Mouse (Mus musculus) C2C12 (cell line): ENCODE measurements around the gene Slc26a1. TPM values are rescaled to one million over a fixed set of nuclear protein-coding genes. Genes with fewer than 3 reads are reported as not detected.

ENCODE experiments used
- H3K27me3 ChIP-seq: one replicate; pipeline ENCODE4 v1.6.1; 2011; ENCODE audit not compliant: control insufficient read depth, insufficient read depth, insufficient read length
- H3K36me3 ChIP-seq: one replicate; pipeline ENCODE4 v1.6.1; 2011; ENCODE audit not compliant: control insufficient read depth, insufficient read depth
- H3K4me3 ChIP-seq: one replicate; pipeline ENCODE4 v1.5.1; 2011; ENCODE audit warnings: mild to moderate bottlenecking, control low read depth; ENCODE audit not compliant: poor library complexity, insufficient read depth, severe bottlenecking
- H3K79me2 ChIP-seq: one replicate; pipeline ENCODE4 v1.6.1; 2011; ENCODE audit not compliant: control insufficient read depth, insufficient read depth
- H3K79me3 ChIP-seq: one replicate; pipeline ENCODE4 v1.6.1; 2011; ENCODE audit warnings: low read depth, control low read depth
- H3ac ChIP-seq: one replicate; pipeline ENCODE3; 2011; ENCODE audit warnings: low read depth; ENCODE audit not compliant: control insufficient read depth, insufficient read length
- CEBPB ChIP-seq: IDR thresholded peaks from one replicate; pipeline ENCODE4 v1.6.1; 2011; ENCODE audit warnings: low read depth, mild to moderate bottlenecking, control low read depth, moderate library complexity
- CTCF ChIP-seq: IDR thresholded peaks from one replicate; pipeline ENCODE4 v1.5.1; 2011; ENCODE audit not compliant: control insufficient read depth, insufficient read depth, insufficient read length
- FOSL1 ChIP-seq: IDR thresholded peaks from one replicate; pipeline ENCODE4 v1.8.0; 2011; ENCODE audit warnings: mild to moderate bottlenecking, low read length; ENCODE audit not compliant: poor library complexity, insufficient read depth, severe bottlenecking
- MAX ChIP-seq: IDR thresholded peaks from one replicate; pipeline ENCODE4 v1.6.1; 2011; ENCODE audit warnings: mild to moderate bottlenecking, control low read depth
- MYOD1 ChIP-seq: IDR thresholded peaks from one replicate; pipeline ENCODE4 v1.6.1; 2011; ENCODE audit warnings: low read depth; ENCODE audit not compliant: control insufficient read depth, insufficient read length
- MYOG ChIP-seq: IDR thresholded peaks from one replicate; pipeline ENCODE4 v1.6.1; 2011; ENCODE audit not compliant: control insufficient read depth, insufficient read length; ENCODE audit errors: extremely low read depth
- USF1 ChIP-seq: IDR thresholded peaks from one replicate; pipeline ENCODE4 v1.6.1; 2011; ENCODE audit warnings: low read depth, mild to moderate bottlenecking, control low read depth, moderate library complexity
- polyA plus RNA-seq: library from polyadenylated mRNA; unstranded; fragments of >200 nt; fragmentation: generic; extraction: Trizol; gene quantifications from one replicate; pipeline ENCODE4 v1.2.1, GENCODE M21; 2012; ENCODE audit warnings: missing spikeins

Gene Slc26a1
- polyA plus RNA-seq, 1 experiment, result 0.11 TPM

GRCm38 (mm10) chr5:108658611-108659010, 16.8 kb downstream of the Slc26a1 start:
- H3K27me3 ChIP-seq, result no peaks in the 10 kb centered on the region
- peaks cover 11% of the 10 kb centered on the region for H3K36me3 ChIP-seq
- peaks cover 13% of the 10 kb centered on the region for H3K79me2 ChIP-seq
- no peak overlapping the region for H3K4me3 ChIP-seq
- TF ChIP-seq FOSL1 (no peak), CEBPB (no peak), MAX (no peak), MYOG (no peak), CTCF (no peak), USF1 (no peak), MYOD1 (no peak)
- no peak overlapping the region for H3ac ChIP-seq
- peaks cover 4% of the 10 kb centered on the region for H3K79me3 ChIP-seq

GRCm38 (mm10) chr5:108657406-108657805, 18.0 kb downstream of the Slc26a1 start:
- Histone ChIP-seq H3ac (no peak overlapping the region), H3K79me2 (peaks cover 13% of the 10 kb centered on the region), H3K27me3 (no peaks in the 10 kb centered on the region), H3K4me3 (no peak overlapping the region), H3K36me3 (peaks cover 16% of the 10 kb centered on the region), H3K79me3 (peaks cover 4% of the 10 kb centered on the region)
- TF ChIP-seq MAX, result no peak
- no peak for TF ChIP-seq MYOG
- no peak for TF ChIP-seq USF1
- no peak for TF ChIP-seq MYOD1
- no peak for TF ChIP-seq CTCF
- no peak for TF ChIP-seq FOSL1
- no peak for TF ChIP-seq CEBPB

GRCm38 (mm10) chr5:108655891-108656650, 19.3 kb downstream of the Slc26a1 start:
- peaks cover 16% of the 10 kb centered on the region for H3K36me3 ChIP-seq
- H3K4me3 ChIP-seq, result no peak overlapping the region
- no peaks in the 10 kb centered on the region for H3K27me3 ChIP-seq
- TF ChIP-seq CTCF (no peak), MYOD1 (no peak), FOSL1 (no peak), MAX (no peak), MYOG (no peak), USF1 (no peak)
- no peak overlapping the region for H3ac ChIP-seq
- H3K79me2 ChIP-seq, result peaks cover 13% of the 10 kb centered on the region
- peaks cover 4% of the 10 kb centered on the region for H3K79me3 ChIP-seq

DNA sequence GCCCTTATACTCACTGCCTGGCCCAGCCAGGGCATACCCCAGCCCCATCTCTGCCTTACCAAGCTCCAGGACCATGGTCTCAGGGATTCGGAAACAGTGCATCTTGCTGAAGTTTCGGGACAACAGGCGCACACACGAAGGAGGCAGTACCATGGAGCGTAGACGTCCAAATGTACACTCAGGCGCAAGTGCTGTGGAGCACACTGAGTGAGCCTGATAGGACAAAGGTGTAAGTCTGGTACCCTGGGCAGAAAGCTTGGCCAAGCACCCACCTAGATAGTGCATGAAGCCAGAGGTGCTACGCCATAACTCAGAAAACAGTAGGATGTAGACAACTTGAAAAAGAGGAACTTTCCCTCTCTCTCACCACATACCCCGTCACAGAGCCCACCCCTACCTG, 20.0 kb downstream of the Slc26a1 start:
- H3K79me2 ChIP-seq, result peaks cover 13% of the 10 kb centered on the region
- no peak overlapping the region for H3K4me3 ChIP-seq
- H3K79me3 ChIP-seq, result peaks cover 4% of the 10 kb centered on the region
- TF ChIP-seq MYOG (no peak), CTCF (no peak), FOSL1 (no peak), CEBPB (no peak), USF1 (no peak), MAX (no peak), MYOD1 (no peak)
- H3ac ChIP-seq, result no peak overlapping the region
- H3K27me3 ChIP-seq, result no peaks in the 10 kb centered on the region
- H3K36me3 ChIP-seq, result peaks cover 16% of the 10 kb centered on the region

DNA sequence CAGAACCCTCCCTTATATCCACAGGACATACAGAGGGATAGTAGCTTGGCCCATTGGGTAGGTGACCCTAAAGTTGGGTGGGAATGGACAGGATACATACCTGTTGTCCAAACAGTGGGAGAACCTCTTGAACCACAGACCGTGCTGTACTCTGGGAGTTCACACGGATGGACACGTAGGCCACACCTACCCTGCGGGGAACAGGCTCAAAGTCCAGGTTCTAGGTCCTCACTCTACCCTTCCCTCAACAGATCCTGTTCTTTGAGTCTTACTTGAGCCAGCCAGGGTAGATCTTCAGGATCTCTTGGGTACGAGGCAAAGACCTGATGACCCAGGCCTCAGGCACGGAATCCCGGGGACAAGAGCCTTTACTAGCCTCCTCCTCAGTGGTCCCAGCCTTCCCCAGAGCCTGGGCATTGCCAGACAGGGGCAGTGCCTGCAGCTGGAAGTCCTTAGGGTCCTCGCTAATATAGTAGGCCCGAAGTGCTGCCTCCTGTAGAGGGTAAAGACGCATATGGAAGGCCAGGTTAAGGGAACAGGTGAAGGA, 20.9 kb downstream of the Slc26a1 start:
- TF ChIP-seq CTCF (no peak), MYOG (no peak), MAX (no peak), USF1 (no peak), CEBPB (no peak), FOSL1 (no peak), MYOD1 (no peak)
- Histone ChIP-seq H3ac (no peak overlapping the region), H3K4me3 (no peak overlapping the region)

More for the DNA sequence above, 20.9 kb downstream of the Slc26a1 start:
- no peaks in the 10 kb centered on the region for H3K79me3 ChIP-seq
- H3K36me3 ChIP-seq, result peaks cover 16% of the 10 kb centered on the region
- peaks cover 5% of the 10 kb centered on the region for H3K79me2 ChIP-seq
- no peaks in the 10 kb centered on the region for H3K27me3 ChIP-seq
